Mouse (Mus musculus) limb, embryonic 13.5 days (tissue): ENCODE data around the gene D6Ertd527e. TPM values are rescaled to one million over a fixed set of nuclear protein-coding genes. Genes with fewer than 3 reads are reported as not detected.

ENCODE experiments used
- ATAC-seq: fragments of 200-750 bp; cut with Nextera tagmentation; 2 replicates; pipeline ENCODE4 v1.8.0; 2017; ENCODE audit warnings: low read depth, moderate number of reproducible peaks, moderate TSS enrichment; ENCODE audit not compliant: low FRiP score
- H3K27ac ChIP-seq: fragments of 300-500 bp; sonication (generic); 2 replicates; pipeline ENCODE4 v1.5.1; 2015; ENCODE audit warnings: inconsistent platforms, mild to moderate bottlenecking, moderate library complexity
- H3K27me3 ChIP-seq: fragments of 300-500 bp; sonication (generic); 2 replicates; pipeline ENCODE4 v1.6.1; 2015; ENCODE audit warnings: mild to moderate bottlenecking, inconsistent platforms
- H3K36me3 ChIP-seq: fragments of 300-500 bp; sonication (generic); 2 replicates; pipeline ENCODE4 v1.6.1; 2015; ENCODE audit warnings: inconsistent platforms, mild to moderate bottlenecking, moderate library complexity
- H3K4me1 ChIP-seq: fragments of 300-500 bp; sonication (generic); 2 replicates; pipeline ENCODE4 v1.6.1; 2015; ENCODE audit warnings: inconsistent platforms
- H3K4me2 ChIP-seq: fragments of 300-500 bp; sonication (generic); replicated peaks from 2 replicates; pipeline ENCODE4 v1.6.1; 2015; ENCODE audit warnings: inconsistent platforms, mild to moderate bottlenecking, moderate library complexity
- H3K4me3 ChIP-seq: fragments of 300-500 bp; sonication (generic); 2 replicates; pipeline ENCODE4 v1.5.1; 2015; ENCODE audit warnings: moderate library complexity, mild to moderate bottlenecking, inconsistent platforms
- H3K9ac ChIP-seq: fragments of 300-500 bp; sonication (generic); 2 replicates; pipeline ENCODE4 v1.6.1; 2015; ENCODE audit warnings: mild to moderate bottlenecking, inconsistent platforms
- H3K9me3 ChIP-seq: fragments of 300-500 bp; sonication (generic); 2 replicates; pipeline ENCODE4 v1.6.1; 2016; ENCODE audit warnings: inconsistent platforms
- WGBS: fragments of 180-500 bp; shearing (Covaris S2); methylation state at CpG from one replicate; pipeline ENCODE4 v1.1.7; 2015; 5-methylcytosine and 5-hydroxymethylcytosine counted together
- polyA plus RNA-seq: library from polyadenylated mRNA; unstranded; fragments of >200 nt; fragmentation: Nextera tagmentation; extraction: Ambion mirVana; gene quantifications from 2 replicates; pipeline ENCODE4 v1.2.1, GENCODE M21; 2015

D6Ertd527e gene
- polyA plus RNA-seq, 1 experiment from 2014 or later, result 0.56 TPM

- 19% methylated on average over 5 of the region's 5 CpGs for WGBS
- peaks cover 71% of the 10 kb centered on the region for H3K36me3 ChIP-seq
- peak; percentile 58 for ATAC-seq
Observed at GRCm38 (mm10) chr6:87160196-87160595, 55.6 kb downstream of the D6Ertd527e start.

GRCm38 (mm10) chr6:87161391-87162263 is 57.1 kb downstream of the D6Ertd527e start:
- ATAC-seq, result no peak; the same call in 1 of the 2 replicates
- H3K4me2 ChIP-seq, result no peak overlapping the region
- H3K36me3 ChIP-seq, result peaks cover 63% of the 10 kb centered on the region
- H3K27me3 ChIP-seq, result no peaks in the 10 kb centered on the region
- WGBS, result 44% methylated on average over 12 of the region's 12 CpGs
- H3K4me1 ChIP-seq, result peaks cover 64% of the 10 kb centered on the region
- no peak overlapping the region for H3K4me3 ChIP-seq
- peak overlapping the region; percentile 81 for H3K27ac ChIP-seq
- no peaks in the 10 kb centered on the region for H3K9me3 ChIP-seq
- H3K9ac ChIP-seq, result no peak overlapping the region

More at GRCm38 (mm10) chr6:87160196-87160595, 55.6 kb downstream of the D6Ertd527e start:
- H3K27ac ChIP-seq, result peak overlapping the region; percentile 81
- no peak overlapping the region for H3K9ac ChIP-seq
- H3K4me1 ChIP-seq, result peaks cover 50% of the 10 kb centered on the region
- H3K9me3 ChIP-seq, result no peaks in the 10 kb centered on the region
- no peak overlapping the region for H3K4me3 ChIP-seq
- no peak overlapping the region for H3K4me2 ChIP-seq
- no peaks in the 10 kb centered on the region for H3K27me3 ChIP-seq

Other genes with a start within 250 kb of the D6Ertd527e start
- 105 TPM in 2 replicates for gene Nfu1, start 95.5 kb upstream of the D6Ertd527e start, polyA plus RNA-seq
- 26.2 and 27.3 TPM in 2 replicates for gene Gfpt1, start 61.9 kb upstream of the D6Ertd527e start, polyA plus RNA-seq
- gene Antxr1, start 231.1 kb downstream of the D6Ertd527e start, polyA plus RNA-seq, result 20.2 and 21.1 TPM in 2 replicates
- not detected in 2 replicates for gene Gkn1, start 246.2 kb downstream of the D6Ertd527e start, polyA plus RNA-seq